Mouse (Mus musculus): ENCODE data around the gene Rnf213.

Rnf213 gene

DNA sequence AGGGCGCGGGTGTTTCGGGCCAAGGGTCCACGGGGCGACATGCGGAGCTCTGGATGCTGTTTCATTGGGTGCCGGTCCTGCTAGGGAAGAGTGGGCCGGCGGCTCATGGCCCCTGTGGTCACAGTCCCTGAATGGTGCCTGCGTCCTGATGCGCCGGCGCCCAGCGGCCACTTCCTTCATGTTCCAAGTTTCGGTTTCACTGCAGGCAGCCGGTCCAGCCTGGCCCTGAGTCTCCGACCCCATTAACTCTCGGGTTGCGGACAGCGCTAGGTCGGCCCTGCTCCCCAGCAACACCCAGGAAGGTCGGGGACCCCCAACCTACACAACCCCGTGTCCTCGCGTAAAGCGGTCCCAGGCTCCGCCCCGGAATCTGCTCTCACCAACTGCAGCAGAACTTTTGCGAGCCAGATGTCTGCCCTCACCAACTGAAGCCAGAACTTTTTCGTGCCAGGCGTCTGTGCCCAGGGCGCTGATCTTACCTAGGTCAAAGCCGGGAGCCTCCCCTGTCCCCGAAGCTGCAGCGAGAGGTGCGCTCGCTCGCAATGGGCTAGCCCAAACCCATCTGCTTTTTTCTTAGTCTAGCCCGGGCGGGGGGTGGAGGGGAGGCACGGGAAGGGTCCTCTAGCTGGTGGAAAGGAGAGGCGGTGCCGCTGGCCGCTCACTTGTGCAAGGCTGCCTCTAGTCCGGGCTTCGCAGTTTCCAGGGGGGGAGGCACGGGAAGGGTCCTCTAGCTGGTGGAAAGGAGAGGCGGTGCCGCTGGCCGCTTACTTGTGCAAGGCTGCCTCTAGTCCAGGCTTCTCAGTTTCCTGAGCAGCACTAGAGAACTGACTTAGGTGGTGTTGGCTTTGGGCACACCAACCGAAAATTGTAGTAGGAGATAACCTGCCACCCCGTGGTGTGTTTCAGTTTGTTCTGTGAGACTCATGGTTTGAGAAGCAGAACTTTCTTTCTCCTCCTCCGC, 2.3 kb upstream of the Rnf213 start:
- peak; percentile 53 for DNase-seq (ENCODE audit: low spot score)

DNA sequence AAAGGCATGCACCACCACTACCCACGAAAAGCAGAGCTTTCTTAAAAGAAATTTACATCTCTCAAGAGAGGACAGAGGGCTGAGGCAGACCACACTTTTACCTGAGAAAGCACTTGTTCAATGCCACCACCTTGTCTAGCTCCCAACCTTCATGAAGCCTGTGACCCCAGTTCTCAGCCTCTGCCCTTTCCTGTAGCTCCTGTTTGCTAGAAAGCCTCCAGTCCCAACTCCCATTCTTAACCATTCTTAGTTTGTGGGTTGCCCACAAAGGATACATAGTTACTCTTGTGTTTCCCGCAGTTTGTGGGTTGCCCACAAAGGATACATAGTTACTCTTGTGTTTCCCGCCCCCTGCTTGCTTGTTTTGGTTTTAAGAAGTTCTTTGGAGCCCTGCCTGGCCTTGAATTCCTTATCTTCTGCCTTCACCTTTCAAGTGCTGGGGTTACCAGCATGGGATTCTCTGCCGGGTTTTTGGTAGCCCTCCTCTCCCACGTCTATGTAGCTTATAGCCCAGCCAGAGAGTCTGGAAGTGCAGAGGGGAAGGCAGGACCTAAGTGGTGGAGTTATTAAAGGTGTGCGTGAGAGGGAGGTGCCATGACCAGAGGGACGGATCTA, 1.4 kb upstream of the Rnf213 start:
- DNase-seq (ENCODE audit: low spot score) = no peak

DNA sequence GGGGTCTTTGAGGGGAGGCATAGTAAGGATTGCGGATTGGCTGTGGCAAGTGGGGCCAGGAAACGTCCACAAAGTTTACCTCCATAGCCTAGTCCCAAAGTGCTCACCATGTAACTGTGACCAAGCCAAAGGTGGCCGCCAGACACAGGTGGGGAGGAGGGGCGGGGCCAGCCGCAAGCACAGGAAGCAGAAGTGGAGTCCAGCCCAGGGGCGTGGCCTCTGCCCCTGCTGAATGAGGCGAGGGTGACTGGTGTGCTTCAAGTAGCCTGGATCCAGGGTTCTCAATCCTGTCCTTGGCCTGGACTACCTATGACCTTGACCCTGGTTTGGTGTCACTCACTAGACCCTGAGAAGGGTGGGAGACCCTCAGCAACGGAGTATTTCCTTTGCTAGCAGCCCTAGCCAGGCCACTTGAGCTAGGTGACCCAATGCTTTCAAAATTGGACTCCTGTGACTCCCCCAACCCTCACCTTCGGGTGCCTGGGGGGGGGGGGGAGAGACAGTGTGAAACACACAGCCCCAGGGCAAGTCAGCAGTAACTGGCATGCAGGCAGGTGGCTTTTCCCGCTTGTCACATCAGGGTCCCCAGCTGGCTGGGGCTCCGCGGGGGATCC, 792 bp upstream of the Rnf213 start:
- peak; percentile 56 for DNase-seq (ENCODE audit: low spot score)

GRCm38 (mm10) chr11:119393483-119393804, 544 bp downstream of the Rnf213 start:
- no peak for DNase-seq (ENCODE audit: low spot score)

GRCm38 (mm10) chr11:119394210-119394609, 1.3 kb downstream of the Rnf213 start:
- no peak for DNase-seq (ENCODE audit: low spot score)

DNA sequence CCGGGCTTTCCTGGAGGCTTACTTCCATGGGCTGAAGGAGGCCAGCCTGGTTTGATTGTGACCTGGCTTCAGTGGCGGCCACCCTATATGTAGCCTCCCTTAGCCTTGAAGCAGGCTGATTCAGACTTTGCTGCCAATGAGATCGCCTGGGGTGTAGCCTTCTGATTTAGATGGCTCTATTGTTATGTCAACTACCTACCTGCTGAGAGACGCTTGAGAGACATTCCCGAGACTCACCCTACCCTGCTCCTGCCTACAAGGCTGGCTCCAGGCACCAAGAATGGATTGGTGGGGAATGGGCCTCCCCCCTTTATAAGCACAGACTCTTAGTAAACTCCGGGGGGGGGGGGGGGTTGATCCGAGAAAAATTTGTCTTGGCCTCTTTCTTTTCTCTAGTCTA, 2.5 kb downstream of the Rnf213 start:
- DNase-seq (ENCODE audit: low spot score) = no peak

- no peak for DNase-seq (ENCODE audit: low spot score)
Observed at GRCm38 (mm10) chr11:119395931-119396330, 3.0 kb downstream of the Rnf213 start.

DNA sequence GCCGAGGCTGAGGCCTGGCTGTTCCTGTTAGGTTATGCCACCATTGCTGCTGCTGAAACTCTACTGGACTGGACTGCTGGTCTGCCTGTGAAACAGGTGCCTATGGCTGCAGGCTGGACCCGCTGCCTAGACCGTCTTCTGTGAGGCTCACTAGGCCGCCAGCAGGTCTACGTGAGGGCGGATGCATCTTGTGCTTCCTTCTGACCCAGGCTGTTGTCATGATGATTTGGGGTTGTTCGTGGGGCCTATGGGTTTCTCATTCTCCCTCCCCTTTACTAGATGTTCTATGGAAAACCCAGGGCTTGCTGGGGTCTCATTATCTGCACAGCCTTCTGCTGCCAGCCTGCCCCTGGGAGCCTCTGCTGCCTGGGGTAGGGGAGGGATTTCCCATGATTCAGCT, 3.6 kb downstream of the Rnf213 start:
- no peak for DNase-seq (ENCODE audit: low spot score)

GRCm38 (mm10) chr11:119402501-119403160, 9.7 kb downstream of the Rnf213 start:
- DNase-seq (ENCODE audit: low spot score) = no peak

GRCm38 (mm10) chr11:119404627-119405026, 11.7 kb downstream of the Rnf213 start:
- peak; percentile 21 for DNase-seq (ENCODE audit: low spot score)

DNA sequence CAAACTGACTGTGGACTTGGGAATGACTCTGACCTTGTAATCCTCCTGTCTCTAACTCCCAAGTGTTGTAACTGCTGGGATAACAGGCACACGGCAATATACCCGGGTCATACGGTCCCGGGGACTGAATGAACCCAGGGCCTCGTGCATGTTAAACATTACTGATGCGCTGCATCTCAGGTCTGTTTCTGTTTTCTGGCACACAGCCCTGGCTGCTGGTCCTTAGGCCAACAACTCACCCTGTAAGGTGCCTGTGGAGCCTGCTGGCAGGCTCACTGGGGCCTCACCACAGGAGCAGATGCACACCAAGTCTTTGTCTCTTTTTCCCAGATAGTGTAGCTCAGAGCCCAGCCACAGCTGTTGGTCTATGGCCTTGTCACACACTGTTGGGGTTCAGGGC, 14.5 kb downstream of the Rnf213 start:
- DNase-seq (ENCODE audit: low spot score) = no peak

DNA sequence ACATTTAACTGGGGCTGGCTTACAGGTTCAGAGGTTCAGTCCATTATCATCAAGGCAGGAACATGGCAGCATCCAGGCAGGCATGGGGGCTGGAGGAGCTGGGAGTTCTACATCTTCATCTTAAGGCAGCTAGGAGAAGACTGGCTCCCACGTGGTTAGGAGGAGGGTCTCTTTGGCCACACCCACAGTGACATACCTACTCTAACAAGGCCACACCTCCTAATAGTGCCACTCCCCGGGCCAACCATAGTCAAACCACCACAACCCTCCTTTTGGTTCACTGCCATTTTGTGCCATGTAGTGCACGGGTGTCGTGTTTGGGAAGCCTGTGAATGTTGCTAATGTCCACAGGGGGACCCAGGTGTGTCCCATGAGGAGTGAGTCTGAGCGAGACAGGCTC, 15.1 kb downstream of the Rnf213 start:
- no peak for DNase-seq (ENCODE audit: low spot score)

DNA sequence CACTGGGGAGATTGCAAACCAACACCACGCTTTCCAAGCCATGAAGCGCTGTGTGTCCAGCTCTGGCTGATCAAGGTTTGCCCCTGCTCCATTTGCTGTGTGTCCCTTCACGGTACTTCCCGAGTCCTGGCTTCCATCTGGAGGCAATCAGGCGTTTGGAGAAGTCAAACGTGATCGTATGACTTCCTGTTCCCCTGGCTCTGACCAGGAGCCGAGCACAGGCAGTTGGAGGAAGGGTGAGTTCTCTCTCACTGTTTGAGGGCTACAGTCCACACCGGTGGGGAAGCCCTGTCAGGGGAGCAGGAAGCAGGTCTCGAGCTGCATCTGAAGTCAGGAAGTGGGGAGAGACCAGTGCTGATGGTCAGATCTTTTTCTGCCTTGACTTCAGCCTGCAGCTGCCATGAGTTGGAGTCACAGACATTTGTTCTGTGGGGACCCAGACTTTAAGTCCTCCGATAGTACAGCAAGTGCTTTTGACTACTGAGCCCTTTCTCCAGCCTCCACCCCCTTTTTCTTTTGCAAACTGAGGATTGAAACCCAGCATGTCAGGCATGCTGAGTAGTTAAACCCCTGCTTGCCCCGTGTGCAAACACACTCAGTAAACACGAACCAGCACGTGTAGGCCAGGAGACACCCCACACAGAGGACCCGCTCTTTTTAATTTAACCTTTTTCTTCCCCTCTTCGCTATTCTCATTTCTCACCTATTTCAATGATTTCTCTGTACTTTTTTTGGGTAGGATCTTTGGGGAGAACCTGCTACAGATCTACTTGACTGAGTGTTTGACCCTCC, 26.6 kb downstream of the Rnf213 start:
- DNase-seq (ENCODE audit: low spot score) = no peak

- no peak for DNase-seq (ENCODE audit: low spot score)
Observed at GRCm38 (mm10) chr11:119420426-119420825, 27.5 kb downstream of the Rnf213 start.

- no peak for DNase-seq (ENCODE audit: low spot score)
Observed at GRCm38 (mm10) chr11:119427431-119427830, 34.5 kb downstream of the Rnf213 start.

DNA sequence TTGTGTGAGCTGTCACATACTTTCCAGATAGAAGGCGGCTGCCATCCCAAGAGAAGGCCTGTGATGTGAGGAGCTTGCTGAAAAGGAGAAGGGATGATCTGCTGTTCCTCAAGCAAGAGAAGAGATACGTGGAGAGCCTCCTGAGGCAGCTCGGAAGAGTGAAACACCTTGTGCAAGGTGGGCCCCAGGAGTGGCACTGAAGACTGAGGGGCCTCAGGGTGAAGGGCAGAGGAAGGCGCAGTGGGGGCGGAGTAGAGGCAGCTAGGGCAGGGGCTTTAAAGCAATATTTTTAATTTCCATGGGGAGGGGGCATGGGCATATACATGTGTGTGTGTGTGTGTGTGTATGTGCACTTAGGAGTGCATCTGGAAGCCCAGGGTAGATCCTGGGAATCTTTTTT, 35.1 kb downstream of the Rnf213 start:
- no peak for DNase-seq (ENCODE audit: low spot score)

GRCm38 (mm10) chr11:119428649-119429136, 35.8 kb downstream of the Rnf213 start:
- peak; percentile 86 for DNase-seq (ENCODE audit: low spot score)

DNA sequence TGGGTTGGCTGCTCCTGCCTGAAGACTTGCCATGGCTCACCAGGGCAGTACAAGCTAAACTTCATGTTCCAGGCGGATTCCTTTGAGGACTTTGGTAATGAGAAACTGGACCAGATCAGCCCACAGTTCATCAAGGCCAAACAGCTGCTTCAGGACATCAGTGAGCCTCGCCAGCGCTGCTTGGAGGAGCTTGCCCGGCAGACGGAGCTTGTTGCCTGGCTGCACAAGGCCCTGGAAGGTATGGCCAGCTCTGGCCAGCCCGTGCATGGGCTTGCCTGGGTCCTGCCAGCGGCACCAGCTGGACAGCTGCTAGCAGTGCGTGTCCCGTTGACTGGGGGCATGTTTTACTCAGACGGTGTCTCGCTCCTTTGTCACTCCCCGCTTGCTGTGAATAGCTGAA, 38.6 kb downstream of the Rnf213 start:
- DNase-seq (ENCODE audit: low spot score) = no peak

DNA sequence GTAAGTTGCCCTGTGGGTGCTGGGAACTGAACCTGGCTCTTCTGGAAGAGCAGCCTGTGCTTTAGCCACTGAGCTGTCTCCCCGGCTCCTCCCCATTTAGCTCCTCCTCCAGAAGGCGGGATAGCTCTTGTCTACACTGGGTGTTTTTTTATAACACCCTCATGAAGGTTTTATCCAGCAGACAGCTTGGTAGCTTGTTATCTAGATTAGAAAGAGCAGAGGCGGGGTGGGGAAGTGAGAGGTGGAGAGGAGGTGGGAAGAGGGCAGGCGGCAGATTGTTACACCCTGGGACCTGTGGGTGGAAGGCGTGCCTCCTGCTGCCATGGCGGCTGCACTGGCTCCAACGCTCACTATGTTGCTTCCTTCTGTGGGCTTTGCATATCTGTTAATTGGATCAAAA, 39.8 kb downstream of the Rnf213 start:
- DNase-seq (ENCODE audit: low spot score) = no peak

DNA sequence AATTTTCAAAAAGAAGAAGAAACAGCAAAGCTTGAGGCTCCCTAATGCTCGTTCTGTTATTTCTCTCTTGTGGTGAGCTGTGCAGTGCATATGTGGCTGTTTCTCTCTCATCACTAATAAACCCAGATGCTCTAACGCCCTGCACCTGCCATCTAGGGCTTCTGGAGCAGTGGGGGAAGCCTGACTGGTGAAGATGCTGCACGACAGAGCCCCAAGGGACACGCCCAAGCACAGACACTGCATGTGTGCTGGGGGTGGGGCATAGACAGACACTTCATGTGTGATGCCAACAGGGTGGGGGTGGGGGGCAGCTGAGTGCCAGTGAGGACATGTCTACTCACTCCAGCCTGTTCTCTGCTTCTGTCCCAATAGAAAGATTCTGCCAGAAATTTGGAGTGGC, 41.4 kb downstream of the Rnf213 start:
- DNase-seq (ENCODE audit: low spot score) = no peak
